In the genomic region with DNA sequence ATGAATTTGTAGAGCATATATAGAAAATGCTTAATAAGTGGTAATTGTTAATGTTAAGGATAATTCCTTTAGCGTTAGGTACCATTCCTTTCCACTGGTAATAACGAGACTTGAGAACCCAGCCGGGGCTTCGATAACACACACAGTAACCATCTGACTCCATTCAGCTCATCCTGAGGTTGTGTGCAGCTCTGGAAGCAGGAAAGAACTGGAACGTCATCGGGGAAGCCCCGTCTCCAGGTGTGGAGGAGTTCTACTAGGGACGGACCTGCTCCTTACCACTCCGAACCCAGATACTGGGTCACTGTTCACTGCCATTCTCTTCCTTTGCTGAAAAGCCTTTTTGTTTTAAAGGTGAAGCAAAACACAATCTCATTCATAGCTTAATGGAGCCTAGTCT, we compare ENCODE assay signal across 18 mouse cellular contexts. TPM values are rescaled to one million over a fixed set of nuclear protein-coding genes. Genes with fewer than 3 reads are reported as not detected.
DNase-seq lines count a peak whose midpoint lies in the region; TF ChIP-seq lines count a peak whose summit lies in the region.
"Had no signal": no experiment of that assay in that cellular context is flagged by ENCODE, and none has a peak within 500 bp of the region (broad histone marks: within the 10 kb centered on the region; RNA-seq: fewer than 3 reads in every experiment).

No protein-coding gene starts in this region.

- peak overlapping the region; percentile 59 for H3K4me3 ChIP-seq in layer of hippocampus, adult 2 months
- H3K4me3 ChIP-seq in ES-E14 (ENCODE audit: insufficient read depth in 1 of 2, low read depth in 1 of 2, low read length in 2 of 2, poor library complexity in 1 of 2, severe bottlenecking in 1 of 2) = no peak overlapping the region
- H3K4me3 ChIP-seq in olfactory bulb, adult 2 months (ENCODE audit: insufficient read depth, low read depth, low read length) = peak overlapping the region; percentile 22
- H3K4me3 ChIP-seq: embryonic facial prominence, embryonic 10.5 days; forebrain, embryonic 13.5 days; hindbrain, embryonic 12.5 days; neural tube, embryonic 13.5 days had no signal

- peak; percentile 36 to 46 for DNase-seq in cerebellum, postnatal 36 days
- no peak for DNase-seq in cerebellum, postnatal 4 days (ENCODE audit: low spot score in 2 of 2)
- DNase-seq in layer of hippocampus, adult 2 months (ENCODE audit: low spot score in 2 of 2) = no peak
- no peak for DNase-seq in layer of hippocampus, adult 9-11 months
- DNase-seq in ES-E14 (ENCODE audit: low read depth, low spot score) = no peak
- no peak for DNase-seq in urinary bladder, adult 2 months (ENCODE audit: low spot score)
- DNase-seq: adrenal gland, postnatal 25 days; B cell, adult 2 months; kidney, postnatal 4 days; liver; right cerebral cortex, postnatal 14 days; thymus, adult 18-20 months; thymus, postnatal 4 days had no signal

- no peak for TF ChIP-seq CTCF in layer of hippocampus, adult 2 months (conservative IDR thresholded peaks at IDR 0.05)
- no peak for TF ChIP-seq CTCF in olfactory bulb, adult 2 months (IDR thresholded peaks at IDR 0.05; ENCODE audit: insufficient read depth, low read depth, low read length)

- no peak overlapping the region for H3K9ac ChIP-seq in ES-E14 (ENCODE audit: insufficient read depth, low read depth, low read length, poor library complexity, severe bottlenecking)
- H3K9ac ChIP-seq: forebrain, embryonic 13.5 days; hindbrain, embryonic 12.5 days; neural tube, embryonic 13.5 days had no signal

- 49% methylated on average over 9 of the region's 9 CpGs for WGBS in olfactory bulb, adult 2 months

- in situ Hi-C loops in ES-E14 (cut with MboI; ENCODE audit: low sequenced_read_pairs in 2 of 2, unreplicated experiment in 2 of 2) = no loop called here

- H3K36me3 ChIP-seq in ES-E14 (ENCODE audit: control insufficient read depth, insufficient read depth, low read length, poor library complexity, severe bottlenecking) = no peaks in the 10 kb centered on the region; the same call in 1 of the 2 replicates
- H3K36me3 ChIP-seq: embryonic facial prominence, embryonic 10.5 days; hindbrain, embryonic 12.5 days; neural tube, embryonic 13.5 days had no signal

- H3K27ac ChIP-seq in layer of hippocampus, adult 2 months = peak overlapping the region; percentile 99; the same call in 1 of the 2 replicates
- 0 out of 2 replicates have a peak overlapping the region, but pooled peaks have one; percentile 67 for H3K27ac ChIP-seq in ES-E14 (ENCODE audit: insufficient read depth, low read depth, low read length, poor library complexity, severe bottlenecking)
- 0 out of 2 replicates have a peak overlapping the region, but pooled peaks have one; percentile 18 for H3K27ac ChIP-seq in olfactory bulb, adult 2 months (ENCODE audit: insufficient read depth, low read depth, low read length)
- H3K27ac ChIP-seq: embryonic facial prominence, embryonic 10.5 days; forebrain, embryonic 13.5 days; hindbrain, embryonic 12.5 days; neural tube, embryonic 13.5 days had no signal

- H3K4me1 ChIP-seq in ES-E14 (ENCODE audit: control insufficient read depth in 2 of 2, insufficient read depth in 2 of 2, low read length in 2 of 2, poor library complexity in 1 of 2) = peaks cover 5 to 16% of the 10 kb centered on the region in 2 experiments
- peaks cover 11% of the 10 kb centered on the region for H3K4me1 ChIP-seq in olfactory bulb, adult 2 months (ENCODE audit: control insufficient read depth, insufficient read depth, low read length)

- TF ChIP-seq POLR2A in olfactory bulb, adult 2 months (IDR thresholded peaks at IDR 0.05; ENCODE audit: insufficient read depth, low read depth, low read length) = no peak

- H3K9me3 ChIP-seq in ES-E14 (ENCODE audit: control insufficient read depth, insufficient read depth, low read depth, low read length) = no peaks in the 10 kb centered on the region
- H3K9me3 ChIP-seq: embryonic facial prominence, embryonic 10.5 days; forebrain, embryonic 13.5 days; hindbrain, embryonic 12.5 days; neural tube, embryonic 13.5 days had no signal

TF ChIP-seq in ES-E14, 5 proteins besides CTCF, POLR2A, EP300 and RAD21:
- TF ChIP-seq MAFK (IDR thresholded peaks at IDR 0.05; ENCODE audit: insufficient read depth, low read depth, low read length) = no peak
- TF ChIP-seq HCFC1 (IDR thresholded peaks at IDR 0.05; ENCODE audit: borderline replicate concordance, insufficient read depth, low read length) = no peak
- no peak for TF ChIP-seq ZNF384 (IDR thresholded peaks at IDR 0.05; ENCODE audit: low read depth, low read length)

RNA-seq across cellular contexts. Expression of a gene that starts 2.6 kb away (rescaled TPM):
- 100 to 1,000 TPM; 285 to 321 TPM for total RNA-seq in layer of hippocampus, adult 2 months (2021)
- total RNA-seq in ES-E14 (2012; rRNA removed) = 12.1 and 15.3 TPM in 2 replicates
- 339 and 468 TPM in 2 replicates for polyA plus RNA-seq in olfactory bulb, adult 2 months (2012; ENCODE audit: insufficient read depth, insufficient read length, low replicate concordance, missing spikeins)
- 150 and 151 TPM in 2 replicates for polyA plus RNA-seq in urinary bladder, adult 2 months (2012; rRNA removed)

Comparison
In these comparisons a context has a peak if more than half of its experiments do, and no peak if none do; other contexts are left out.
1. DNase-seq: peak in cerebellum, postnatal 36 days (2 of 2); none in cerebellum, postnatal 4 days (0 of 2), layer of hippocampus, adult 2 months (0 of 2), layer of hippocampus, adult 9-11 months (single experiment), ES-E14 (single experiment) and urinary bladder, adult 2 months (single experiment).
2. H3K27ac ChIP-seq: peak in every context shown above with its lines; median percentile 99 in layer of hippocampus, adult 2 months; 67 in ES-E14; 18 in olfactory bulb, adult 2 months.
3. H3K4me3 ChIP-seq: peak in layer of hippocampus, adult 2 months (single experiment) and olfactory bulb, adult 2 months (single experiment); none in ES-E14 (0 of 2).
4. RNA of a gene that starts 2.6 kb away (total RNA-seq): 285 to 321 TPM in layer of hippocampus, adult 2 months; 12.1 to 15.3 TPM in ES-E14; every median in the first group is over 10 times any median in the second.